Mouse (Mus musculus) hindbrain, embryonic 12.5 days (tissue): Measurements from ENCODE around the gene Ift140. TPM values are rescaled to one million over a fixed set of nuclear protein-coding genes. Genes with fewer than 3 reads are reported as not detected.

ENCODE experiments used
- ATAC-seq: fragments of 200-750 bp; cut with Nextera tagmentation; 2 replicates; pipeline ENCODE4 v1.8.0; 2017; ENCODE audit warnings: moderate TSS enrichment; ENCODE audit not compliant: low FRiP score
- H3K27ac ChIP-seq: fragments of 300-500 bp; sonication (generic); 2 replicates; pipeline ENCODE4 v1.5.1; 2016; ENCODE audit warnings: mild to moderate bottlenecking
- H3K27me3 ChIP-seq: fragments of 300-500 bp; sonication (generic); 2 replicates; pipeline ENCODE4 v1.6.1; 2016; ENCODE audit warnings: mild to moderate bottlenecking
- H3K36me3 ChIP-seq: fragments of 300-500 bp; sonication (generic); 2 replicates; pipeline ENCODE4 v1.6.1; 2016; ENCODE audit warnings: mild to moderate bottlenecking
- H3K4me1 ChIP-seq: fragments of 300-500 bp; sonication (generic); 2 replicates; pipeline ENCODE4 v1.6.1; 2016
- H3K4me2 ChIP-seq: fragments of 300-500 bp; sonication (generic); replicated peaks from 2 replicates; pipeline ENCODE4 v1.6.1; 2016; ENCODE audit warnings: mild to moderate bottlenecking
- H3K4me3 ChIP-seq: fragments of 300-500 bp; sonication (generic); 2 replicates; pipeline ENCODE4 v1.5.1; 2016; ENCODE audit warnings: mild to moderate bottlenecking
- H3K9ac ChIP-seq: fragments of 300-500 bp; sonication (generic); 2 replicates; pipeline ENCODE4 v1.6.1; 2016; ENCODE audit warnings: mild to moderate bottlenecking, moderate library complexity
- H3K9me3 ChIP-seq: fragments of 300-500 bp; sonication (generic); replicated peaks from 2 replicates; pipeline ENCODE4 v1.6.1; 2016; ENCODE audit warnings: mild to moderate bottlenecking
- WGBS: fragments of 180-500 bp; shearing (Covaris S2); methylation state at CpG from one replicate; pipeline ENCODE4 v1.1.7; 2016; 5-methylcytosine and 5-hydroxymethylcytosine counted together
- polyA plus RNA-seq: library from polyadenylated mRNA; unstranded; fragments of >200 nt; fragmentation: Nextera tagmentation; extraction: Ambion mirVana; gene quantifications from 2 replicates; pipeline ENCODE4 v1.2.1, GENCODE M21; 2016

Ift140 gene
- polyA plus RNA-seq, 1 experiment from 2014 or later, result 27.6 TPM

DNA sequence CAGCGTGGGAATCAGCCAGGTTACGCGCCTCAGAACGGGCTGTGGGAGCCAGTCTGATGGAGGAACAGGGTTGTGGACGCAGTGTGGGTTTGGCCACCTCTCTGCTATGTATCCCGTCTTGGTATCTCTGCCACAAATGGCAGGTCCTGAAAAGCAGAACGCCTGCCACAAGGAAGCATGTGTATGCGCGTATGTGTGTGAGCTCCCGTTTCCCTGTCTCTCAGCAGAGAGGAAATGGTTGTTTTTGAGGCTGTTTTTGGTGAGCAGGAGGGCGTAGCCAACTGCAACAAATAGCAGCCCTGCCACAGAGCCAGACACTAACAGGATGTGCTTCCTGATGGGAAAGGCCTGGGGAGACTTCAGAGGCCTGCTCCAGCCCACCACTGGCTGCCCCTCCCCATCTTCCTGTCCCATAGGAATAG, 65.1 kb downstream of the Ift140 start:
- Histone ChIP-seq H3K27ac (peak overlapping the region; percentile 37; the same call in 1 of the 2 replicates), H3K4me2 (no peak overlapping the region), H3K27me3 (no peaks in the 10 kb centered on the region), H3K4me3 (0 out of 2 replicates have a peak overlapping the region, but pooled peaks have one; percentile 11), H3K9me3 (no peaks in the 10 kb centered on the region), H3K9ac (no peak overlapping the region), H3K36me3 (no peaks in the 10 kb centered on the region), H3K4me1 (peaks cover 7% of the 10 kb centered on the region; the same call in 1 of the 2 replicates)
- WGBS, result 73% methylated on average over 11 of the region's 11 CpGs
- no peak for ATAC-seq

DNA sequence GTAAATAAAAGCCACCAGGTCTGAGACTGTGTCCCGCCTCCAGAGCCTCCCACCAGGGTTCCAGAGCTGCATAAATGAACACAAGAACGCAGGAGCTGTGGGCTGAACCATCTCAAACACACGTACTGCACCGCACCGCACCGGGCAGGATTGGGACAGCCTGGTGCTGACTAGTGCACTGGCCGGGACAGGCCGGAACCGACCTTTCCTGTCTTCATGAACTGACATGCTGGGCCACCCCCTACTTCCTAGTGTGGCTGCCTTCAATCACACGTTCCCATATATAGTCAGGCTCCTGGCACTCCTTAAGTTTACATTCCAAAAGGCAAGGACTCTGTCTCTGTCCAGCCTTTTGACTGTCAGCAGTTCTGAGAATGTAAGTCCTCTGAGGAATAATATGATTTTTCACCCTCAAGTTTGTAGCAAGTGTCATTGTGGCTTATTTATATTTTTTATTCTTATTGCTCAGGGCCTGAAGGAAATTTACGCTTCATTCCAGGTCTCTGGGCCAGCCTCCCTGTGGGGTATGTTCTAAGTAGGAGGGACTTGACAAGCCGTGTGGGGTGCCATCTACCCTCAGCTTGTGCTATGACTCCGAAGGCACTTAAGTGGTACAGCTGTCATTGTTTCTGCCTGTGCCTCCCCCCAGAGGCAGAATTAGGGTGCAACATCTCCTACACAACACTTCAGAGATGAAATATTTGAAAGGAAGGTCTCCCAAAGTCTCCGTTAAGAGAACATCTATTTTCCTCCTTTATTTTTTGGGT, 66.4 kb downstream of the Ift140 start:
- no peak for ATAC-seq
- Histone ChIP-seq H3K9me3 (no peaks in the 10 kb centered on the region), H3K27me3 (no peaks in the 10 kb centered on the region), H3K4me3 (no peak overlapping the region), H3K36me3 (no peaks in the 10 kb centered on the region), H3K27ac (peak overlapping the region; percentile 9; the same call in 1 of the 2 replicates), H3K4me2 (no peak overlapping the region), H3K9ac (no peak overlapping the region), H3K4me1 (peaks cover 7% of the 10 kb centered on the region; the same call in 1 of the 2 replicates)
- 77% methylated on average over 14 of the region's 14 CpGs for WGBS

DNA sequence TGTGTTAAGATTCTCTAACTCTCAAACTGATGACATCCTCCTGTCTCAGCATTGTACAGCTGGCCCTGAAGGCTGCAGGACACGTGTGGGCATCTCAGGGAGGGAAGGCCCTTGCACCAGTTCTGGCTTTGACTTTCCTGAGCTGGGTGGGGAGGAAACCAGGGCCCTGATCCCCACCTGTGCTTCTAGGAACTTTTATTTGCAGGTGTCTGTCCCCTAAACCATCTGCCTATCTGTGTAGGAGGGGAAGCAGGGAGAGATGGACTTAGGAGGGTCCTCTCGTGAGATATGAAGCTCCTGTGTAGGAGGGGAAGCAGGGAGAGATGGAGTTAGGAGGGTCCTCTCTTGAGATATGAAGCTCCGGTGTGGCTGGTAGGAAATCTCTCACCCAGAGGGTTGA, 67.0 kb downstream of the Ift140 start:
- Histone ChIP-seq H3K27ac (0 out of 2 replicates have a peak overlapping the region, but pooled peaks have one; percentile 23), H3K36me3 (peaks cover 3% of the 10 kb centered on the region; the same call in 1 of the 2 replicates)
- WGBS, result 65% methylated on average over 3 of the region's 3 CpGs

DNA sequence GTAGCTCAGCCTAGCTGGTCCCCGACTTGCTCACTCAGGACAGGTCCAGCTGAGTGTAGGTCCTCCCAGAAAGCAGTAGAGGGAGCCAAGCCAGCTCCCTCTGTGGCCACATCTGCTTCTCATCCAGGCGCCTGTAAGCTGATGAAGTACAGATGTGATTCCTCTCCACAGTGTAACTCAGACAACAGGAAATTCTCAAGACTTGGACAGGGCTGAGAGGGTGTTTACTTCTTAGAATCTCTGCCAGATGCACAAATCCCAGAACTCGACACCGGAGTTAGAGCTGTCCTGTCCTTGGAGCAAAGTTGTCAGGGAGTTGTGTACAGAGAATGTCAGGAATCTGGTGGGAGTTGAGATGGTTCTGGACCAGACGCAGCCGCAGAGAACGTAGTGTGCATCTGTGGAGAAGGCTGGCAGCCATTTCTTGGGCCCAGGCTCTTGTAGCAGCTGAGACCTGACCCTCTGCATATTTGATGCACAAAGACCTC, 67.6 kb downstream of the Ift140 start, which contains the start of gene Tmem204:
TSS of gene Tmem204 (minus strand) at position 148 of the 488 bp plus-strand sequence.
- Histone ChIP-seq H3K4me2 (no peak within 1 kb of the TSS), H3K4me1 (peaks cover 6% of the 10 kb centered on the region; the same call in 1 of the 2 replicates), H3K9ac (no peak within 1 kb of the TSS), H3K36me3 (peaks cover 8% of the 10 kb centered on the region), H3K4me3 (no peak within 1 kb of the TSS), H3K27ac (peak within 1 kb of the TSS; percentile 76), H3K9me3 (no peaks in the 10 kb centered on the region), H3K27me3 (no peaks in the 10 kb centered on the region)
- no peak for ATAC-seq
- WGBS, result 46% methylated on average over 7 of the region's 7 CpGs

More for the DNA sequence above, 67.0 kb downstream of the Ift140 start:
- Histone ChIP-seq H3K4me1 (peaks cover 7% of the 10 kb centered on the region; the same call in 1 of the 2 replicates), H3K4me2 (no peak overlapping the region), H3K4me3 (no peak overlapping the region), H3K27me3 (no peaks in the 10 kb centered on the region), H3K9ac (no peak overlapping the region), H3K9me3 (no peaks in the 10 kb centered on the region)
- no peak for ATAC-seq

DNA sequence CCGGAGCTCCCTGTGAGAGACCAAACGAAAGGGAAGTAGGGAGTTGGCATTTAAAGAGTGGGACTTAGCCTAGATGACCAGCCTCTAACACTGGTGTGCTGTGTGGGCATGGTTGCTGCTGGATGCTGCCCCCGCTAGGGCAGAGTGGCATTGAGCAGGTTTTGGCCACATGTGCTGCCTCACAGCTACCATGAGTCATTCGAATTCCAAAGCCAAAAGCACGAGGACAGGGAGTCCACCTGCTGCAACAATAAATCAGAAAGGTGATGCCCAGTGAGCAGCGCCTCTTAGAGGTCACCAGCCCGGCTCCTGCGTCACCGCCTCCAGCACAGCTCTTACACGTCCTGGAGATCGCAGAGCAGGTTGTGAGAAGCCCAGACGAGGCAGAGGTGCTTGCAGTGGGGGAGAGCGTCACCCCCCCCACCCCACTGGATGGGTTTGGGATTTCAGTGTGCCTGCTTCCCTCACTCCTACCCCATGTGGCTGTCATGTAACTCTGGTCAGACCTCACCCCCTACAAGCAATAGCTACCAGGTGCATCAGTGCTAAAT, 69.0 kb downstream of the Ift140 start:
- no peak overlapping the region for H3K9ac ChIP-seq
- H3K9me3 ChIP-seq, result no peaks in the 10 kb centered on the region
- ATAC-seq, result no peak
- H3K27me3 ChIP-seq, result no peaks in the 10 kb centered on the region
- peaks cover 22% of the 10 kb centered on the region for H3K36me3 ChIP-seq
- no peak overlapping the region for H3K4me3 ChIP-seq
- peaks cover 5% of the 10 kb centered on the region; the same call in 1 of the 2 replicates for H3K4me1 ChIP-seq
- H3K27ac ChIP-seq, result peak overlapping the region; percentile 76; the same call in 1 of the 2 replicates
- H3K4me2 ChIP-seq, result no peak overlapping the region
- 82% methylated on average over 13 of the region's 13 CpGs for WGBS

DNA sequence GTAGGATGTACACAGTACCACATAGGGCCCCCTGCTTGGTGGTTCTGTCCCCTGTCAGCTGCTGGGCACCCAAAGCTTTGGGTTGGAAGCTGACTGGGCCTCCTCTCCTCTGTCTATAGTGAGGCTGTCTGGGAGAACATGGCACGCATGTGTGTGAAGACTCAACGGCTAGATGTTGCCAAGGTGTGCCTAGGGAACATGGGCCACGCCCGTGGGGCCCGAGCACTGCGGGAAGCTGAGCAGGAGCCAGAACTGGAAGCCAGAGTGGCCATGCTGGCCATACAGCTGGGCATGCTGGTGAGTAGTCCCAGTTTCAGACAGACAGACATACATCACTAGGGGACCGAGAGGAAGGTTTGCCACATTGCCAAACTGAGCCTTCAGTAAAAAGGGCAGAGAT, 70.8 kb downstream of the Ift140 start:
- WGBS, result 94% methylated on average over 7 of the region's 7 CpGs

DNA sequence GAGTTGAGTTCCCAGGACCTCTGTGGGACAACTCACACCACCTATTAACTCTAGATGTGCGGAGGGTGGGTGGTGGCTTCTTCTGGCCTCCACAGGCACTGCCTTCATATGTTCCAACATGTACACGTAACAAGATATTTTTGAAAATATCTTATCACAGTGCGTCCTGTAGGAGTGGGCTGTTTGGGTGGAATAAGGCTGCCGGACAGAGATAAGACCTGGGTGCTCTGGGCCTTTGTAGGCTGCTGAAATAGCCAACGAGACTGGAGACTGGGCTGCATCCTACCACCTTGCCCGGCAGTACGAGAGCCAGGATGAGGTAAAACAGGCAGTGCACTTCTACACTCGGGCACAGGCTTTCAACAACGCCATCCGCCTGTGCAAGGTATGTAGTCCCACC, 73.3 kb downstream of the Ift140 start:
- H3K9me3 ChIP-seq, result no peaks in the 10 kb centered on the region
- no peaks in the 10 kb centered on the region for H3K4me1 ChIP-seq
- 95% methylated on average over 10 of the region's 10 CpGs for WGBS
- no peak for ATAC-seq
- H3K27ac ChIP-seq, result no peak overlapping the region; the same call in 1 of the 2 replicates
- H3K4me2 ChIP-seq, result no peak overlapping the region
- H3K9ac ChIP-seq, result no peak overlapping the region
- H3K27me3 ChIP-seq, result no peaks in the 10 kb centered on the region
- H3K36me3 ChIP-seq, result peaks cover 55% of the 10 kb centered on the region
- no peak overlapping the region for H3K4me3 ChIP-seq

More for the DNA sequence above, 70.8 kb downstream of the Ift140 start:
- Histone ChIP-seq H3K4me1 (peaks cover 4% of the 10 kb centered on the region; the same call in 1 of the 2 replicates), H3K36me3 (peaks cover 33% of the 10 kb centered on the region), H3K9me3 (no peaks in the 10 kb centered on the region), H3K27ac (no peak overlapping the region), H3K4me2 (no peak overlapping the region), H3K9ac (no peak overlapping the region), H3K27me3 (no peaks in the 10 kb centered on the region), H3K4me3 (no peak overlapping the region)
- ATAC-seq, result no peak

DNA sequence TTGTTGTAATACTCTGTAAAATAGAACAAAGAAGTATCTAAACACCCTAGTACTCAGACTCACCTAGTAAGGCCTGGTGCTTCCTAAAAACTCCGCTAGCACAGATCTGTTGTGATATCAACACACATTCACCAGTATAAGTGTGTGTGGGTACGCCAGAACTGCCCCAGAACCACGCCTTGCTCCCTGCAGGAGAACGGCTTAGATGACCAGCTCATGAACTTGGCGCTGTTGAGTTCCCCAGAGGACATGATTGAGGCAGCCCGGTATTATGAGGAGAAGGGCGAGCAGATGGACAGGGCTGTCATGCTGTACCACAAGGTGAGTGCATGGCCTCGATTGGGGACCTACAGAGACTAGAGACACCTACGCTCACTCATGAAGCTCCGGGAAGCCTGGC, 74.6 kb downstream of the Ift140 start:
- Histone ChIP-seq H3K9me3 (no peaks in the 10 kb centered on the region), H3K4me3 (no peak overlapping the region), H3K27ac (no peak overlapping the region), H3K9ac (no peak overlapping the region), H3K27me3 (no peaks in the 10 kb centered on the region), H3K4me2 (no peak overlapping the region), H3K4me1 (no peaks in the 10 kb centered on the region), H3K36me3 (peaks cover 67% of the 10 kb centered on the region)
- no peak for ATAC-seq
- WGBS, result 94% methylated on average over 10 of the region's 10 CpGs

DNA sequence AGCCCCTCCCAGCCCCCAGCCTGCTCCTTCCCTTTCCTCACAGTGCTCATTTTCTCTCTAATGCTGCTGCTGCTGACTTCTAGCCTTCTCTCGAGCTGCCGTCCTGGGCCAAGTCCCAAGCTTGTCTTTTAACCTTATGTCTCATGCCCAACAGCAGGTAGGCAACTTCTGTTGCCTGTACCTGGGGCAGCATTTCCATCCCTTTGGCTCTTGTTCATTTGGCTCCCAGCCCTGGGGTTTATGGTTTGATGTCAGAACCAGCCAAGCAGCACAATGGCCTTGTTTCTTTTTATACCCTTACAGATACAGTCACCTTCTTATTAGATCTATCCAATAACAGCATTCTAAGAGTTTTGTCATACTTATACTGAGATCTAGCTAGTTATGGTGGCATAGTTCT, 80.3 kb downstream of the Ift140 start:
- WGBS, result 85% methylated on average over 2 of the region's 2 CpGs
- Histone ChIP-seq H3K4me3 (no peak overlapping the region), H3K36me3 (peaks cover 73% of the 10 kb centered on the region), H3K4me2 (no peak overlapping the region), H3K27ac (no peak overlapping the region), H3K4me1 (no peaks in the 10 kb centered on the region), H3K9ac (no peak overlapping the region), H3K27me3 (no peaks in the 10 kb centered on the region), H3K9me3 (no peaks in the 10 kb centered on the region)
- no peak for ATAC-seq

DNA sequence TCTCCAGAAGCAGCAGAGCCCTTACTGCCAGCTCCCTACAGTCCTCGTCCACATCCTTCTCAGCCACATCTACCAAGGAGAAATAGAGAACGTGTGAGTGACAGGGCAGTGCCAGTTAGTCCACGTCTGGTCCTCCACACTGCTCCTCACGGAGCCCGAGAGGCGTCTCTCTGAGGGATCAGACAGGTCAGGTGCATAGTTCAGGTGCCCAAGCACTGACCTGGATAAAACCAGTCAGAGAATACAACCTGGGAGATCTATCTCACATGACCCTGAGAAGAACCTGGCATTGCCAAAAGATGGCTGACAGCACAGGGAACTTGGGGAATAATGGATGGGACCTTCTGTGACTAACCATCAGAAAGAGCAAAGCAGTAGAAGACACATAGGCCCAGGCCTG, 84.2 kb downstream of the Ift140 start:
- 94% methylated on average over 6 of the region's 6 CpGs for WGBS
- Histone ChIP-seq H3K9me3 (no peaks in the 10 kb centered on the region), H3K27me3 (no peaks in the 10 kb centered on the region), H3K4me2 (no peak overlapping the region), H3K9ac (no peak overlapping the region), H3K4me3 (no peak overlapping the region), H3K36me3 (peaks cover 76% of the 10 kb centered on the region), H3K27ac (no peak overlapping the region), H3K4me1 (no peaks in the 10 kb centered on the region)
- no peak for ATAC-seq

DNA sequence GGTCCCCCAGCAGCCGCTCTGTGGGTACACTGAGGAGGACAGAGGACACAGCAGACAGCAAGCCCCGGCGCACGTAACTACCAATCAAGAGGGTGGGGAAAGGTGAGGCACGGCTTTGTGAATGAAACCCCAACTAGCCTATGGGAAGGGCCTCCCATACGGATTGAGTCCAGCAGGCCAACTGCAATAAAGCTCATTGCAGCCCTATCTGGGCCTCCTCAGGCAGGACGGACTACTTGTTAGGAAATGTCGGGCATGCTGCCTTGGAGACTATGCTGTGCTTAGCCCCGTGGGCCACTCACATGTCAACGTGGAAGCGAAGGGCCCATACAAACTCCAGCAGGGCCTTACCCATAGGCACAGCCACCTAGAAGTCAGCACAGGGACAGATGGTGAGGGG, 85.5 kb downstream of the Ift140 start:
- Histone ChIP-seq H3K9me3 (no peaks in the 10 kb centered on the region), H3K4me2 (no peak overlapping the region), H3K27me3 (no peaks in the 10 kb centered on the region), H3K36me3 (peaks cover 84% of the 10 kb centered on the region), H3K9ac (no peak overlapping the region), H3K27ac (no peak overlapping the region), H3K4me1 (no peaks in the 10 kb centered on the region), H3K4me3 (no peak overlapping the region)
- ATAC-seq, result no peak
- 93% methylated on average over 11 of the region's 11 CpGs for WGBS

DNA sequence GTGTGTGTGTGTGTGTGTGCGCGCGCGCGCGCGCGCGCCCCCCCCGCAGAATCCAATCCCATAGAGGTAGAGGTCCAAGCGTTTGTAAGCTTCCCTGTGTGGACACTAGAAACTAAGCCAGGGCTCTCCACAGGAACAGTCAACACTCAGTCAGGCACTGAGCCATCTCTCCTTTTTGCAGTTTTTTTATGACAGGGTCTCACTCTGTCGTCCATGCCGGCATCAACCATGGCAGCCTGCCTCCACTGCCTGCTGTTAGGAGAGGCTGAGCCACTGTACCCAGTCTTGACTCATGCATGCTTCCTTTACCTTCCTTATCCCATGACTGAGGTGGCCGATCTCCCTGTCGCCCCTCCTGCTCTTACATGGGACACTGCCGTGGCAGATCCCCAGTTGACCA, 91.9 kb downstream of the Ift140 start:
- peaks cover 81% of the 10 kb centered on the region for H3K36me3 ChIP-seq
- H3K27ac ChIP-seq, result no peak overlapping the region
- H3K4me2 ChIP-seq, result no peak overlapping the region
- no peaks in the 10 kb centered on the region for H3K9me3 ChIP-seq
- no peaks in the 10 kb centered on the region for H3K4me1 ChIP-seq
- no peak overlapping the region for H3K9ac ChIP-seq
- H3K4me3 ChIP-seq, result no peak overlapping the region
- no peaks in the 10 kb centered on the region for H3K27me3 ChIP-seq
- 95% methylated on average over 6 of the region's 16 CpGs for WGBS
- no peak for ATAC-seq
